Mouse (Mus musculus) CH12.LX (cell line): ENCODE data around the gene Gm11238.
"Not testable (repeated sequence)": the region's sequence is repeated elsewhere in the genome, so short reads cannot be mapped to it uniquely, and the experiment has no call there.

ENCODE experiments used
- CTCF ChIP-seq, 2 experiments: IDR thresholded peaks in 1 of 2; conservative IDR thresholded peaks in 1 of 2; 2 replicates each; pipeline ENCODE4 v1.5.1; 2011 to 2012; ENCODE audit warnings: low read depth in 2 of 2, low read length in 2 of 2, improper control_type of control experiment in 1 of 2, inconsistent platforms in 1 of 2, mild to moderate bottlenecking in 1 of 2, moderate library complexity in 1 of 2
- E2F4 ChIP-seq: IDR thresholded peaks from 2 replicates; pipeline ENCODE4 v1.6.1; 2011; ENCODE audit warnings: low read depth, low read length, improper control_type of control experiment; ENCODE audit not compliant: insufficient replicate concordance
- MAFK ChIP-seq: IDR thresholded peaks from 2 replicates; pipeline ENCODE4 v1.6.1; 2011; ENCODE audit warnings: low read length, improper control_type of control experiment; ENCODE audit not compliant: insufficient replicate concordance
- MAX ChIP-seq: IDR thresholded peaks from 2 replicates; pipeline ENCODE4 v1.6.1; 2011; ENCODE audit warnings: low read length, improper control_type of control experiment
- MEF2A ChIP-seq: IDR thresholded peaks from 2 replicates; pipeline ENCODE4 v1.6.1; 2014; ENCODE audit warnings: low read depth, mild to moderate bottlenecking, inconsistent platforms, low read length, improper control_type of control experiment, borderline replicate concordance
- POLR2AphosphoS2 ChIP-seq: IDR thresholded peaks from 2 replicates; pipeline ENCODE4 v1.6.1; 2011; ENCODE audit warnings: low read depth, low read length, improper control_type of control experiment
- RCOR1 ChIP-seq: conservative IDR thresholded peaks from 2 replicates; pipeline ENCODE4 v1.6.1; 2012; ENCODE audit warnings: low read depth, mild to moderate bottlenecking, inconsistent platforms, low read length, improper control_type of control experiment
- UBTF ChIP-seq: IDR thresholded peaks from 2 replicates; pipeline ENCODE4 v1.6.1; 2012; ENCODE audit warnings: low read depth, mild to moderate bottlenecking, inconsistent platforms, low read length, improper control_type of control experiment, moderate library complexity
- USF1 ChIP-seq: IDR thresholded peaks from 2 replicates; pipeline ENCODE4 v1.6.1; 2014; ENCODE audit warnings: low read depth, mild to moderate bottlenecking, inconsistent platforms, low read length, improper control_type of control experiment
- ZC3H11A ChIP-seq: IDR thresholded peaks from 2 replicates; pipeline ENCODE4 v1.6.1; 2012; ENCODE audit warnings: low read depth, mild to moderate bottlenecking, inconsistent platforms, low read length, improper control_type of control experiment

- not testable (repeated sequence) for TF ChIP-seq CTCF (conservative IDR thresholded peaks at IDR 0.05 in 1 of 2, IDR thresholded peaks at IDR 0.05 in 1 of 2; ENCODE audit: low read depth in 2 of 2, low read length in 2 of 2); E2F4; MAX; POLR2AphosphoS2; UBTF; MEF2A; ZC3H11A; MAFK; RCOR1; USF1
Observed at GRCm38 (mm10) chr4:73607581-73607980, at the start of gene Gm11238.
